Mouse (Mus musculus): Measurements from ENCODE around the gene Gsn.

The Gsn gene

DNA sequence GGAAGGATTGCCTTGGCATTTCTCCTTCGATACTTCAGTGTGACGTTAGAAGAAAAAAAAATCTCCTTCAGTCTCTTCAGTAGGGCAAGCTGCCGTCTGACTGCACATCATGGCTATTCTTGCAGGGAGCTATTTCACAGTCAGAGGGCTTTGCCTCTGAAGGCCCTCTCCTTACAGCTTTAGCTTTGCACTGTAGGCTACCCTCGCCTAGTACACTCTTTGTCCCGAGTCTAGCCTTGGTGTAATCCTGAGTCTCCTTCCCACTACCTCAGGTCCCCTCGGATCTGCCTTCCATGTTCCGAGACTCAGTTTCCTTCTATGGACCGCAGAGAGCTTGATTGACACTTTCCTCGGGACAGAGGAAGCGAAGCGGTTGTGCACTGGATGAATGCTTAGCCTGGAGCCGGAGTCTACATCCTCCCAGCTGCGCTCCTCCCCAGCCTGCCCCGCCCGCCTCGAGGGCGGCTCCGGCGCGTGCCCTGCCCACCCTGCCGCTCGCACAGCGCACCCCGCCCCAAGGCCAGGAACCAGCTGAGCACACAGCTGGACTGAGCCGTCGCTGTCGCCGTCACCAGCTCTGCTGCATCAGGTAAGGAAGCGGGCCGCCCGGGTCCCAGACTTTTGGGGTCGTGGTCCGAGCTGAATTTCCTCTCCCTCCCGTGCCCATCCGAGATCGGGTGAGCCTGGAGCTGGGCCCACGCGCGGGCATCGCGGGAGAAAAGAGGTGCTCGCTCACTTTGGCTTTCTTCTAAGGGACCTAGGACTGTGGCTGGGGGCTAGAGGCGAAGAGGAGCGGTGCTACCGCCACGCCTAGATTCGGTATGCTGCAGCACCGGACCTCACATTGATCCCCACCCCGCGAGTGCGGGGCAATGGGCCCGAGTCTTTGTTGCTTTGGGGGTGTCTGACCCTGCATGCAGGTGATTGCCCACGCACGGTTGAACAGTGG, at the start of gene Gsn:
Gsn (plus strand) TSS at position 496 of the 949 bp plus-strand sequence.
- 4% methylated on average over 54 of the region's 54 CpGs for WGBS

DNA sequence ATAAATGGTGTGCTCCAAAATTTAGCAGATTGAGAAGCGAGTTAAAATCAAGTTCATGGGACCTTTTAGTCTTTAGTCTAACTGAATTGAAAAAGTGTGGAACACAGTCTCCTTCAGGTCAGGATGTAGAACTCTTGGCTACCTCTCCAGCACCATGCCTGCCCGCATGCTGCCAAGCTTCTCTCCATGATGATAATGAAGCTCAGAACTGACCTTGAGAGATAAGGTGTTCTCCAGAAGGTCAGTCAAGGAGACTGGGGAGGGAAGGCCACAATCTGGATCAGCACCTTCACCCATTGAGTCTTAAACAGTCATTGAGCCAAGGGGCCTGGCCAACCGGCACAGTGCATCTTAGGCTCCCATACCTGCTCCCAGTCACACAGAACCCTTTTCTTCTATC, 49.4 kb upstream of the Gsn start:
- WGBS, result 93% methylated on average over 3 of the region's 3 CpGs

- 85% methylated on average over 3 of the region's 3 CpGs for WGBS
Measured at GRCm38 (mm10) chr2:35208054-35208453, 48.1 kb upstream of the Gsn start.

DNA sequence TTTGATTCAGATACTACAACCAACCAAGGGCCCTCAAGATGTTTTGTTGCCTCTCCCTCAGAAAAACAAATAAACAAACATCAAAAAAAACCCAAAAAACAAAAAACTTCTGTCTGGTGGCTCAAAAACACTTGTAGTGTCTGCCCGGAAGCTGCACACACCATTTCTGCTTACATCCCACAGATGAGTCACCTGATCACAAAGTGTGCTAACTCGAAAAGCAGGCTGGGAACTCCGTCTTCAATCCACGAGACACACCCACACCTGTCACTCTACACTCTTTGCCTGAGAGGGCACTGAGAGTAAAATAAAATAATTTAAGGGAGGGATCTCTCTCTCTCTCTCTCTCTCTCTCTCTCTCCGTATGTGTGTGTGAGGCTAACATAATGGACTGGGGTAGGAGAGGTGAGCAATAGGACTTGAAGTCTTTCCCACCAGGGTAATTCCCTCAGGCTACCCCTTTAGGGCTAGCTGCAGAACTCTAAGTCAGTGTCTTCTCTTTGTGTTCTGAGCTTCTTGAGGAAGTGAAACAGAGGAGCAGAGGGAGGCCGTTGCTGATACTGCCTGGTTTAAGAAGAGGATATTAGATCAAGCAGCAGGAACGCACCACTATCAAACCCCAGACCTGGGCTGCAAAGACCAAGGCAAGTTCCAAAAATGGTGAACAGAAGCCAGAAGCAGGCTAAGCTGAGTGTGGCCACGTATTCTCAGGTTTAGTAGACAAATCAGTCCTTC, 47.1 kb upstream of the Gsn start:
- 63% methylated on average over 8 of the region's 8 CpGs for WGBS

DNA sequence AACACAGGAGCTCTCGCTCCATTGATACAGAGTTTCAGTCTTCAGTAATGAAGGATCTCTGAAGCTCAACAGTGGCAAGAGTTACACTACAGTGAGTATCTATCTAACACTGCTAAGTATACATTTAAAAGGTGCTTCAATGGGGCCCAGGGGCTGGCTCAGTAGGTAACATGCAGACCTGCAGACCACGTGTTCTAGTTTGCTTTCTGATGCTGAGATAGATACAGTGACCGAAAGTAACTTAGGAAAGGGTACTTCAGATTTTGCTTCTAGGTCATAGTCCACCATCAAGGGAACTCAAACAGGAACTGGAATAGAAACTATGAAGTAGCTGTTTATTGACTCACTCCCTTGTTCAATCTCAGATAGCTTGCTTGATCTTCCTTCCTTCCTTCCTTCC, 44.5 kb upstream of the Gsn start:
- 84% methylated on average over 3 of the region's 3 CpGs for WGBS

DNA sequence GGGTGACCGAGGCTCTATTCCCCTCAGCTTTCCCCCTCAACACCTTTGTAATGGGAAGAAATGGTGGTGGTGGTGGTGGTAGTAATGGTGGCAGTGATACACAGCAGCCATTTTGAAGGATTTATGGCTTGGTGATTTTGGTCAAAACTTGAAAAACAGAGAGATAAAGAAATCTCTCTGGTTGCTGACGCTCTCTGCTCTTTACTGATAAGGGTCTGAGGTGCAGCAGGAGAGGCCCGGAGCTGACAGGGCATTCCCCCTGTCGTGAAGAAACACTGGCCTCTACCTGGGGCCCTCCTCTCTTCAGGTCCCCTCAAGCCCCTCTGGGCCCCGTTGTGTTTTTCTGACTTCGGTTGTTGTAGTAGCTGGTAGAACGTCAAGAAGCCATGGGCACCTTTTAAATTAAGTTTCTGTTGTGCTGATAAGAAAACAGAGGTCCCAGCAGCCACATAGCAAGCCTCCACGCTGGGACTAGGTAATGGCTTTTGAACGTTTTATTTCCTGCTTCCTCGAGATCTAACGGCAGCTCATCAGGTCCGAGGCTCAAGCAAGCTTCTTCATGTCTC, 42.8 kb upstream of the Gsn start:
- 93% methylated on average over 12 of the region's 12 CpGs for WGBS

GRCm38 (mm10) chr2:35214881-35215358, 41.3 kb upstream of the Gsn start:
- 16% methylated on average over 12 of the region's 12 CpGs for WGBS

DNA sequence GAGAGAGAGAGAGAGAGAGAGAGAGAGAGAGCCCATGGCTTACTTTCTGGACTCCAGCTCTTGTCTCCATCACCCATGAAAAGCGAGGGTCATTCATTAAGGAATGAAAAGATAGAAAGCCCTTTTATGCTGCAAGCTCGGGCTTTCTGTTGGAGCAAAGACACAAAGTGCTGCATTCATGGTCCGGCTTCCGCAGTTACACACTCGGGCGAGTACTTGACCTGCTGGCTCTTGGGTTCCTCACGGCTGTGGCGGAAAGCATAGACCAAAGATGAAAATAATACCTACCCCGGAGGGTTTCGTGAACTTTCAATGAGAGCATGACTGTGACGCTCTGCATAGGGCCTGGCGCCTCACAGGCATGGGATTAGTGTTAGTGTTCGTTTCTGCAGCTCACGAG, 40.8 kb upstream of the Gsn start:
- WGBS, result 69% methylated on average over 14 of the region's 14 CpGs

- WGBS, result 85% methylated on average over 2 of the region's 2 CpGs
Measured at GRCm38 (mm10) chr2:35216701-35217100, 39.5 kb upstream of the Gsn start.

DNA sequence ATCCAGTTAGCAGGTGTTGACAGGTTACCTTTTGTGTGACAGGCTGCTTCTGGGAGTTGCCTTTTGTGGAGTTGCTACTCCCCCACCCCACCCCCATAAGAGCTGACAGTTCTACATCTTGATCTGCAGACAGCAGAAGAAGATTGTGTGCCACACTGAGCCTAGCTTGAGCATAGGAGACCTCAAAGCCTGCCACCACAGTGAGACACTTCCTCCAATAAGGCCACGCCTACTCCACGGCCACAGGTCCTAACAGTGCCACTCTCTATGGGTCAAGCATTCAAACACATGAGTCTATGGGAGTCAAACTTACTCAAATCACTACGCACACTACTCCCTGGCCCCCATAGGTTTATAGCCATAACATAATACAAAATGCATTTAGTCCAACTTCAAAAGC, 37.4 kb upstream of the Gsn start:
- 98% methylated on average over 3 of the region's 3 CpGs for WGBS

GRCm38 (mm10) chr2:35222822-35223391, 33.3 kb upstream of the Gsn start:
- 77% methylated on average over 6 of the region's 6 CpGs for WGBS

GRCm38 (mm10) chr2:35224285-35224684, 31.9 kb upstream of the Gsn start:
- WGBS, result 93% methylated on average over 15 of the region's 15 CpGs

DNA sequence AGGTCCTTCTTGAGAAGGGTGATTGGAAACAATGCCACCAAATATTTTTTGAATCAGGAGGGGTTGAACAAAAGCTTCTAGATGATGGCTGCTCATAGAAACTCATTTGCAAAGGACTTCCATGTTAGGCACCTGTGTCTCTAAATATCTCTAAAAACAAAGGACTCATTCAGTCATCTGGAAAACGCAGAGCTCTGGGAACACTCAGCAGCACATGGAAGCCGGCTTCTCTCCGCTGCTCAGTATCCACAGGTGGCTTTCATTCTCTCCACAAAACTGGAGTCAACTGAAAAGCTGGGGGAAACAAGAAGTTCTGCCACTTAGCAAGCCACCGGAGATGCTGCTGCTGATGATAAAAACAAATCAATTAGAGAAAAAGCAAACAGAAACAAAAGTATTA, 28.0 kb upstream of the Gsn start:
- WGBS, result 60% methylated on average over 4 of the region's 4 CpGs

GRCm38 (mm10) chr2:35230215-35230614, 26.0 kb upstream of the Gsn start:
- WGBS, result 25% methylated on average over 8 of the region's 8 CpGs

DNA sequence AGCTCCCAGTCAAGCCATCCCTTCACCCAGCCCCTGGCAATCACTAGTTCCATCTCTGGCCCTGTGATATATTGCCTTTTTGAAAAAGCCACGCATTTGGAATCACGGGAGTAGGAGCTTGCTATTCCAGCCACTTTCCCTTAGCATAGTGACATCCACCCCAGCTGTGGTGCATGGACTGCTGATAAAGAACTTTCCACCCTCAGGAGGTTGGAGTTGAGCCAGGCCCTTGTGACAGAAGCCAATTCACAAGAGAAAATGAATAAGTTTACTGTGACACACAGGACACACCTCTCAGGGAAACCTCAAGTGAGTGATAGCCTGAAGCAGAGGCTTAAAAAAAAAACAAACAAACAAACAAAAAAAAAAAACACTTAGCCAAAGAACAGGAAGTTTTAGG, 24.3 kb upstream of the Gsn start:
- WGBS, result 66% methylated on average over 2 of the region's 2 CpGs

- WGBS, result 67% methylated on average over 17 of the region's 17 CpGs
Measured at GRCm38 (mm10) chr2:35232595-35233445, 23.4 kb upstream of the Gsn start.

GRCm38 (mm10) chr2:35233898-35234297, 22.3 kb upstream of the Gsn start:
- WGBS, result 79% methylated on average over 3 of the region's 3 CpGs

DNA sequence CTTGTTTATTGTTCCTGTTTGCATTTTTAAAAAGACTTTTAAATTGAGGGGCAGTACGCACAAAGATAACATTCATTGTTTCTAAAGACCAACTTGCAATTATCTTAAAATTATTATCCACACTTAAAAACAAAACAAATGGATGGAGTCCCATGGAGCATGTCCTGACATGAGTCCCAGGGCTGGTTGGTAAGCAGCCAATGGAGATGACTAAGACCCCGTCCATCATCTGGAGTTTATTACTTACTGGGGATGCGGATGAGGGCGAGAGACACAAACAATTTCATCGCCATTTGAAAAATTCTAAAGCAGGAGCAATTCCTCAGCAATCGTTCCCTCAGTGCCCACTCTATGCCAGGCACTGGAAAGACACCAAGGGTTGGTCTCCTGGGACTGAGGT, 21.2 kb upstream of the Gsn start:
- 73% methylated on average over 6 of the region's 6 CpGs for WGBS

DNA sequence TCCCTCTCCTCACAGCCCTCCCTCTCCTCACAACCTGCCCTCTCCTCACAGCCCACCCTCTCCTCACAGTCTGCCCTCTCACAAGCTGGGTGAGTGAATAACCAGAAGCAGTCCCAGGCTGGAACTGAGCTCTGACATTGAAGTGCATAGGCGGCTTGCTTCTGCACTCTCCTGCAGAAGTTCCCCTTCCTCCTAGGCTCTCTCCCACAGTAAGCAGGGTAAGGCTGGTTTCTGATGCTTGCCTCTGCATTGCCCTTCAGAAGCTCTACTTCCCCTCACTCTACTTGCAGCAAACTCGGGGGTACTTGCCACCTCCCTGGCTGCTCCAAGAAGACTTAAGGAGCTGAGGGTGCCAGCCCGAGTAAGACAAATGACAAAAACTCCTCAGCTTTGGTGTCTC, 11.9 kb upstream of the Gsn start:
- 62% methylated on average over 3 of the region's 3 CpGs for WGBS

- WGBS, result 78% methylated on average over 5 of the region's 5 CpGs
Measured at GRCm38 (mm10) chr2:35247763-35248162, 8.4 kb upstream of the Gsn start.

DNA sequence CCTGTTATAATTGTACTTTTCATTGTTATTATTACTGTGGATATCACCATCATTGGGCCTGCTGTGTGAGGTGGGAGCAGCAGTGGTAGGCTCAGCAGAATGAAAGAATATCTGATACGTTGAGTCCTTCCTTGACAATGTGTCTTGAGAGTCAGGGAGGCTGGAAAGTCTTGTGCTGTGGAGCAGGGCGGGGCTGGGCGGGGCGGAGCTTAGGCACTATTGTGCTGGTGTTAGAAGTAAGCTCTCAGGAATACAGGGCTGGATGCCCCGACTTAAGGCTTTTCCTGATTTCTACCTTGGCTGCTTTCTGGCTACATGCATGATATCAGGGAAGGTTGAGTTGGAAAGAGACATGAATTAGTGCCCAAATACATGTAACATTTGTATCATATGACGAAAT, 3.4 kb upstream of the Gsn start:
- WGBS, result 59% methylated on average over 6 of the region's 6 CpGs

Measured in cerebral cortex, adult 2 months (tissue).